Mouse (Mus musculus) C2C12 (cell line): ENCODE results near the gene Tff2.

Experiments used
- CTCF ChIP-seq: IDR thresholded peaks from one replicate; pipeline ENCODE4 v1.5.1; 2011; ENCODE audit not compliant: control insufficient read depth, insufficient read depth, insufficient read length
- FOSL1 ChIP-seq: IDR thresholded peaks from one replicate; pipeline ENCODE4 v1.8.0; 2011; ENCODE audit warnings: mild to moderate bottlenecking, low read length; ENCODE audit not compliant: poor library complexity, insufficient read depth, severe bottlenecking
- MYOG ChIP-seq: IDR thresholded peaks from one replicate; pipeline ENCODE4 v1.6.1; 2011; ENCODE audit not compliant: control insufficient read depth, insufficient read length; ENCODE audit errors: extremely low read depth
- USF1 ChIP-seq: IDR thresholded peaks from one replicate; pipeline ENCODE4 v1.6.1; 2011; ENCODE audit warnings: low read depth, mild to moderate bottlenecking, control low read depth, moderate library complexity

- no peak for TF ChIP-seq CTCF
- TF ChIP-seq MYOG = no peak
- TF ChIP-seq FOSL1 = no peak
- no peak for TF ChIP-seq USF1
These were observed 10.3 kb downstream of the Tff2 start for GRCm38 (mm10) chr17:31133776-31134175.
